ENCODE assay signal across 11 mouse cellular contexts in genomic region chr17:57264164-57264563, GRCm38 (mm10). TPM values are rescaled to one million over a fixed set of nuclear protein-coding genes. Genes with fewer than 3 reads are reported as not detected.
A peak's percentile ranks its signal among the peaks of the same experiment; 100 is the strongest.
DNase-seq lines count a peak whose midpoint lies in the region; ATAC-seq and TF ChIP-seq lines count a peak whose summit lies in the region.
"Had no signal": no experiment of that assay in that cellular context is flagged by ENCODE, and none has a peak within 500 bp of the region (broad histone marks: within the 10 kb centered on the region; RNA-seq: fewer than 3 reads in every experiment).

No protein-coding gene starts in this region.

- H3K36me3 ChIP-seq in midbrain, embryonic 11.5 days (ENCODE audit: control insufficient read depth, insufficient read depth, low read length), result no peaks in the 10 kb centered on the region
- H3K36me3 ChIP-seq in midbrain, embryonic 13.5 days, result peaks cover 31% of the 10 kb centered on the region
- H3K36me3 ChIP-seq in intestine, postnatal 0 days (ENCODE audit: control insufficient read depth, insufficient read depth), result peaks cover 36% of the 10 kb centered on the region
- H3K36me3 ChIP-seq: liver, embryonic 15.5 days had no signal

- no peak for TF ChIP-seq CTCF in intestine, postnatal 0 days (IDR thresholded peaks at IDR 0.05; ENCODE audit: low read depth)
- TF ChIP-seq CTCF in layer of hippocampus, adult 2 months (conservative IDR thresholded peaks at IDR 0.05), result no peak

- H3K27ac ChIP-seq in midbrain, embryonic 11.5 days (ENCODE audit: low read depth, low read length), result no peak overlapping the region
- H3K27ac ChIP-seq in midbrain, embryonic 13.5 days, result no peak overlapping the region
- H3K27ac ChIP-seq in intestine, postnatal 0 days (ENCODE audit: low read depth, low read length), result peak overlapping the region; percentile 69; the same call in 1 of the 2 replicates
- no peak overlapping the region for H3K27ac ChIP-seq in layer of hippocampus, adult 2 months
- H3K27ac ChIP-seq: liver, embryonic 15.5 days; midbrain, embryonic 12.5 days had no signal

- no peaks in the 10 kb centered on the region for H3K27me3 ChIP-seq in midbrain, embryonic 11.5 days (ENCODE audit: control insufficient read depth, insufficient read depth, low read length)
- no peaks in the 10 kb centered on the region for H3K27me3 ChIP-seq in midbrain, embryonic 13.5 days
- no peaks in the 10 kb centered on the region for H3K27me3 ChIP-seq in intestine, postnatal 0 days (replicated peaks; ENCODE audit: control insufficient read depth, insufficient read depth, low read length)
- H3K27me3 ChIP-seq: liver, embryonic 15.5 days; midbrain, embryonic 12.5 days had no signal

- H3K9me3 ChIP-seq in midbrain, embryonic 11.5 days (ENCODE audit: control insufficient read depth, low read length), result no peaks in the 10 kb centered on the region
- H3K9me3 ChIP-seq in midbrain, embryonic 13.5 days, result no peaks in the 10 kb centered on the region
- no peaks in the 10 kb centered on the region for H3K9me3 ChIP-seq in intestine, postnatal 0 days (ENCODE audit: control insufficient read depth)
- H3K9me3 ChIP-seq: liver, embryonic 15.5 days; midbrain, embryonic 12.5 days had no signal

- no peak for ATAC-seq in midbrain, embryonic 11.5 days (ENCODE audit: low FRiP score)
- ATAC-seq in midbrain, embryonic 13.5 days, result no peak
- ATAC-seq in intestine, postnatal 0 days, result peak; percentile 68
- no peak for ATAC-seq in frontal cortex, adult (ENCODE audit: low TSS enrichment)

- H3K9ac ChIP-seq in midbrain, embryonic 11.5 days (ENCODE audit: low read length), result no peak overlapping the region
- H3K9ac ChIP-seq in midbrain, embryonic 13.5 days (replicated peaks), result no peak overlapping the region
- no peak overlapping the region for H3K9ac ChIP-seq in intestine, postnatal 0 days (ENCODE audit: low read depth, low read length)
- H3K9ac ChIP-seq: liver, embryonic 15.5 days; midbrain, embryonic 12.5 days had no signal

- intact Hi-C loops in heart, postnatal 36 days (cut with DNase I), result no loop called here

- DNase-seq in heart, adult 11 months, result peak; percentile 96
- DNase-seq in heart, postnatal 36 days, result no peak
- peak; percentile 78 for DNase-seq in midbrain, embryonic 11.5 days (ENCODE audit: low spot score, missing footprints)
- DNase-seq in layer of hippocampus, adult 2 months (ENCODE audit: low spot score in 2 of 2), result no peak
- DNase-seq: cerebellum, postnatal 14 days; spleen, adult 18-20 months had no signal

- no peak overlapping the region for H3K4me3 ChIP-seq in midbrain, embryonic 11.5 days (ENCODE audit: low read depth, low read length)
- H3K4me3 ChIP-seq in midbrain, embryonic 13.5 days (replicated peaks), result no peak overlapping the region
- H3K4me3 ChIP-seq in intestine, postnatal 0 days (ENCODE audit: low read depth, low read length), result no peak overlapping the region
- H3K4me3 ChIP-seq in layer of hippocampus, adult 2 months, result no peak overlapping the region
- H3K4me3 ChIP-seq: liver, embryonic 15.5 days; midbrain, embryonic 12.5 days had no signal

- no peak overlapping the region for H3K4me2 ChIP-seq in midbrain, embryonic 11.5 days
- no peak overlapping the region for H3K4me2 ChIP-seq in midbrain, embryonic 13.5 days (replicated peaks)
- peak overlapping the region; percentile 51; the same call in 1 of the 2 replicates for H3K4me2 ChIP-seq in intestine, postnatal 0 days (replicated peaks; ENCODE audit: low read depth)
- H3K4me2 ChIP-seq: midbrain, embryonic 12.5 days had no signal

- WGBS in midbrain, embryonic 11.5 days, result 87% methylated on average over 2 of the region's 2 CpGs
- WGBS in midbrain, embryonic 13.5 days, result 93% methylated on average over 2 of the region's 2 CpGs
- WGBS in intestine, postnatal 0 days, result 60% methylated on average over 2 of the region's 2 CpGs

- no peaks in the 10 kb centered on the region for H3K4me1 ChIP-seq in midbrain, embryonic 11.5 days (ENCODE audit: control insufficient read depth, insufficient read depth, low read length)
- no peaks in the 10 kb centered on the region for H3K4me1 ChIP-seq in midbrain, embryonic 13.5 days (replicated peaks)
- no peaks in the 10 kb centered on the region; the same call in 1 of the 2 replicates for H3K4me1 ChIP-seq in intestine, postnatal 0 days (replicated peaks; ENCODE audit: control insufficient read depth, insufficient read depth, low read length)
- H3K4me1 ChIP-seq: midbrain, embryonic 12.5 days had no signal

RNA-seq across cellular contexts. Expression of gene Vav1, which starts 14.7 kb away (rescaled TPM):
- total RNA-seq in heart, postnatal 36 days (2021), result 1 to 10 TPM; 1.4 to 2.5 TPM
- 1.8 and 2.3 TPM in 2 replicates for polyA plus RNA-seq in midbrain, embryonic 11.5 days (2014; fragmentation: Nextera tagmentation; extraction: Ambion mirVana)
- polyA plus RNA-seq in midbrain, embryonic 13.5 days (2015; fragmentation: Nextera tagmentation; extraction: Ambion mirVana), result 1.2 and 1.3 TPM in 2 replicates
- polyA plus RNA-seq in intestine, postnatal 0 days (2015; fragmentation: Nextera tagmentation; extraction: Ambion mirVana), result 1.1 and 1.5 TPM in 2 replicates
- total RNA-seq in layer of hippocampus, adult 2 months (2021), result 1 to 10 TPM; 2.8 to 3.2 TPM

RNA-seq across cellular contexts. Expression of gene Trip10, which starts 14.9 kb away (rescaled TPM):
- 100 to 1,000 TPM; 113 to 124 TPM for total RNA-seq in heart, postnatal 36 days (2021)
- 21.2 and 23.6 TPM in 2 replicates for polyA plus RNA-seq in midbrain, embryonic 11.5 days (2014; fragmentation: Nextera tagmentation; extraction: Ambion mirVana)
- 12.3 and 13.7 TPM in 2 replicates for polyA plus RNA-seq in midbrain, embryonic 13.5 days (2015; fragmentation: Nextera tagmentation; extraction: Ambion mirVana)
- 26.3 and 31.6 TPM in 2 replicates for polyA plus RNA-seq in intestine, postnatal 0 days (2015; fragmentation: Nextera tagmentation; extraction: Ambion mirVana)
- total RNA-seq in layer of hippocampus, adult 2 months (2021), result 1 to 10 TPM; 8.2 to 9.8 TPM

RNA-seq across cellular contexts. Expression of gene Gpr108, which starts 15.9 kb away (rescaled TPM):
- total RNA-seq in heart, postnatal 36 days (2021), result 10 to 100 TPM; 32.0 to 32.1 TPM
- 19.7 and 24.5 TPM in 2 replicates for polyA plus RNA-seq in midbrain, embryonic 11.5 days (2014; fragmentation: Nextera tagmentation; extraction: Ambion mirVana)
- 19.6 and 20.6 TPM in 2 replicates for polyA plus RNA-seq in midbrain, embryonic 13.5 days (2015; fragmentation: Nextera tagmentation; extraction: Ambion mirVana)
- polyA plus RNA-seq in intestine, postnatal 0 days (2015; fragmentation: Nextera tagmentation; extraction: Ambion mirVana), result 14.7 and 16.2 TPM in 2 replicates
- 10 to 100 TPM; 24.0 to 24.8 TPM for total RNA-seq in layer of hippocampus, adult 2 months (2021)

RNA-seq across cellular contexts. Expression of gene C3, which starts 36.2 kb away (rescaled TPM):
- 10 to 100 TPM; 96.2 to 97.5 TPM for total RNA-seq in heart, postnatal 36 days (2021)
- polyA plus RNA-seq in midbrain, embryonic 11.5 days (2014; fragmentation: Nextera tagmentation; extraction: Ambion mirVana), result 0.19 and 0.68 TPM in 2 replicates
- 0.34 and 1.1 TPM in 2 replicates for polyA plus RNA-seq in midbrain, embryonic 13.5 days (2015; fragmentation: Nextera tagmentation; extraction: Ambion mirVana)
- 19.5 TPM in 2 replicates for polyA plus RNA-seq in intestine, postnatal 0 days (2015; fragmentation: Nextera tagmentation; extraction: Ambion mirVana)
- under 1 TPM; 0.97 to 0.98 TPM for total RNA-seq in layer of hippocampus, adult 2 months (2021)

Comparison
In these comparisons a context has a peak if more than half of its experiments do, and no peak if none do; other contexts are left out.
1. DNase-seq: peak in heart, adult 11 months (single experiment) and midbrain, embryonic 11.5 days (single experiment); none in heart, postnatal 36 days (0 of 2) and layer of hippocampus, adult 2 months (0 of 2).